Mouse (Mus musculus) right cerebral cortex, postnatal 10 days (tissue): ENCODE data around the gene Dhdds.

Experiments
- DNase-seq, 2 experiments: peaks; one replicate each; pipeline ENCODE4 v3.0.0; 2021; ENCODE audit warnings: low spot score in 2 of 2

The Dhdds gene

DNA sequence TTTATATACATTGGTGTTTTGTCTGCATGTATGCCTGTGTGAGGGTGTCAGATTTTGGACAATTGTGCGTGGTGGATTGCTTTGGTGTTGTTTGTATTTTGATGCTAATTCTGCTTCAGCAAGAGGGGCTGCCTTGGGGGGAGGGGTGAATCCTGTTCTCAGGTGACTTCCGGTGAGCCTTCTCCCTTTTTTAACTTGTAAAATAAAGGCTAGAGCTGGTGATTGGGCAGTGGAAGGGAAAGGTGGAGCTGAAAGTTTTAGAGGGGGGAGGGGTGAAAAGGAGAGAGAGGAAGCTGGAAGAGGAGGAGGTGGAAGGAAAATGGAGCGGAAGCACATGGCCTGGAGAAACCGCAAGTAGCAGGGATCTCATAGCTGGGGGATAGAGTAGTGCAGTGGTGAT lies 44.4 kb downstream of the Dhdds start:
- no peak for DNase-seq

DNA sequence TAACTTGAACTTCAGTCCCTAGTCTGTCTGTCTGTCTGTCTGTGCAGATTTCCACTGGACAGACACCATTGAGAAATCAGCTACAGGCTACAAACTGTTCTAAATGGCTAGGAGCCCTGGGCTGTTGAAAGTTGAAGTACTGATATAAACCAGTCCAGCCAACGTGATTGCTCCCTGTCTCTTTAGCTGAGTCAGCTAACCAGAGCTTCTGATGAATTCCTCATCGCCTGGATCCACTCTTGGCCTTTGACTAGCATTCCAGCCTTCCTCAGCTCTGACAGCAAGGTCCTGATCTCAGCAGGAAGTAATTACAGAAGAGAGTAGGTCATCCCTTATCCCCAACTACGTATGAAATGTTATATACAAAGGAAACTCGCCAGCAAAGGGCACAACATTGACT lies 54.0 kb downstream of the Dhdds start:
- DNase-seq, result no peak

DNA sequence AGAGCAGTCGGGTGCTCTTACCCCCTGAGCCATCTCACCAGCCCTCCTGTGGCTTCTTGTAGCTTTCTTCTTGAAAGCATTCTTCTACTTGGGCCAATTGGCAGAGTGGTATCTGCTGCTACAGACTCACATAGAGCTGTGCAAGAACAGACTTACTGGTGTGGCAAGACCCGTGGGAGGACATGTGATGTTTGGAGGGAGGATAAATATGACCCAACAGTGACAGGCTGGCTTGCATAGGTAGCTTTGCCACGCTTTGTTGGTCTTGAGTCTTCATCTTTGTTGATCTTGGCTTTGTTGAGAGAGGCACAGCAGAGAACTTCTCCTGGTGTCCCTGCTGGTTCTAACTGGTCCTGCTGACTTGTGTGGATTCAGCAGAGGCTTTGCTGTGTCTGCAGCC lies 56.9 kb downstream of the Dhdds start:
- no peak for DNase-seq

DNA sequence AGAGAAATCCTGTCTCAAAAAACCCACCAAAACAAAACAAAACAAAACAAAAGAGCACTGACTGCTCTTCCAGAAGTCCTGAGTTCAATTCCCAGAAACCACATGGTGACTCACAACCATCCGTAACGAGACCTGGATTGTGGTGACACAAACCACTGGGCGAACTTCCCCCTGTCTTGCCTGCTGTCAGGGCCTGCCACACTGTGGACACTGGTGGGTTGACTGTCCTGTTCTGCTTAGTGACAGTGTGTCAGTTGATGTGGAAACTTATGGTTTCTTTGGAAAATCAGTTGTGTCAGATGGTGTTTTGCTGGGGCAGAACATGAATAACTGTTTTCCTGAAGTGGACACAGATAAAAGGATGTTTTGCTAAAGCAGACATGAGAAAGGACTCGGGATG lies 58.0 kb downstream of the Dhdds start:
- DNase-seq, result no peak

DNA sequence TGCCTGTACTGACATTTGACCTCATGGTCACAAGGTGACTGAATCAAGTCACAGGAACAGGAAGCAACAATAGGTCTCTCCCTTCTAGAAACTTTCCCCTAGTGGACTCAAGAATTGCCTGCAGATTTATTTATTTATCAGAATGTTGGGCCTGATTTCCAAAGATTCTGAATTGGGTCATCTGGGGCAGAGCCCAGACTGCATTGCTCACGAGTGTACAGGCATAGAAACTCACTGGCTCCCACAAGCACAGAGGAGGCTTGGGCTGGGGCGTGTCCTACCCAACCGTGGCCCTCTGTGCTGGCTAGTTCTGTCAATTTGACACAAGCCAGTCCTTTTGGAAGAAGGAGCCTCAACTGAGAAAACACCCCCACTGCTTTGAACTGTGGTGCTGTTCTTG lies 59.1 kb downstream of the Dhdds start:
- DNase-seq, result no peak

DNA sequence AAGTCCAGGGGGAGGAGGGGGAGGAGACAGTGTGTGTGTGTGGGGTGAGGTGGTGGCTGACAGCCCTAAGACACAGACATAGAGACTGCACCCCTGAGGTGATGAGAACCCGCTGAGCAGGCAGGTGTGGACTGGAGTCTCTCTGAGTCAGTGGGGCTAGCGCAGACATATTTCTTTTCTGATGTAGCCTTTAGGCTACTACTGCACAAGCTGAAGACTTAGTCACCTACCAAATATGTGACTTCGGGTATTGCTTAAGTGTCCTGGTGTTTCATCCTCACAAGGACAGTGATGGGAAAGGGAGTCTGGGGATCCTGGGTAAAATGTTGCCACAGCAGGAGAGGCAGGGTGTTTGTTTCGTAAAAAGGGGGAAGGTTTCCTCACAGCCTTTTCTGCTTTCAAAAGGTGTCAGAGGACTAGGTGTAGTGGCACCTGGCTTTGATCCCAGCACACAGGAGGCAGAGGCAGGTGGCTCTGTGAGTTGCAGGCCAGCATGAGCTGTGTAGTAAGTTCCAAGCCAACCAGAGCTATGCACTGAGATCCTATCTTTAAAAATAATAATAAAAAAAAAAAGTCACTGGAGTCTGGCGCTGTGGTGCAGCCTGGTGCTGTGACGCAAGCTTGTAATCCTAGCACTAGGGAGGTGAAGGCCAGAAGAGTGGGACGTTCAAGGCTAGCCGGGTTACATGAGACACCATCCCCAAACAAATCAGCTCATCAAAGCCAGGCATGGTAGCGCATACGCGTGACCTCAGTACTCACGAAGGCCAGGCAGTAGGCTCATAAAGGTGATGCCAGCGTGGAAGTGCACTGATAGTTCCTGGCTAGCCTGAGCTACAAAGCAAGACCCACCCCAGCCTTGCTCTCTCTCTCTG lies 60.1 kb downstream of the Dhdds start:
- DNase-seq, result no peak

DNA sequence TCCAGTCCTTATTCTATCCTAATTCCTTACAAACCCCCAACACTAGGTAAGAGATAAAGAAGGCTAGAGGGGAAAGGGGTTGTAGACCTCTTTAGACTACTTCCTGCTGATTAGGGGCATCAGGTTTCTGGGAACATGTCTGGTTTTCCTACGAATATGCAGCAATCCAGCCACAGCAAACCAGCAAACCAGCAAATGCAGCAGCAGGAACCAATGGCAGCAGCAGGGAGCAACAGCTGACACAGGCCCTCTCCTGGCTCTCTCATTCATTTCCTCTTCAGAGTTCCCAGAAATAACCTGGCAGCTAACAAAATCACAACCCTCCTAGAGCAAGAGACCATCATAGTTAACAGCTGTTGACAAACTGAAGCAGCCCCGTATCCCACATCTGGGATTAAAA lies 62.6 kb downstream of the Dhdds start:
- DNase-seq, result no peak

DNA sequence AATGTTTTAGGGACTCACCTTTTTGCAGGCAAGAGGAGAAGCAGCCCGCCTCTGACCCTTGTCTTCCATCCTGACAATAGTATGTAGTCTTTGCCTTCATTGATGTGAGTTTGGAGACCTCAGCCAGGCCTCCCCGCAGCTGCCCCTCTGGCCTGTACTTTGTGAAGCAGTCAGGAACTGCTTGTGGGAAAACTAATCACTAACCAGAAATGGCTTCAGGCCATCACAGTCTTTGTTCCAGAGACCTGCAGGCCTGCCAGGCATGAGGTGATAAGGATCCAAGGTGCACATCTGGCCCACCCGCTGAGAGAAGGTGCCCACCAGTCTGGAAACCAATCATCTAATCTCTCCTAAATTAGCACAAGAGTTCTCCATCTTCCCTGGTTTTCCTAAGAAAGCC lies 68.9 kb downstream of the Dhdds start:
- no peak for DNase-seq

DNA sequence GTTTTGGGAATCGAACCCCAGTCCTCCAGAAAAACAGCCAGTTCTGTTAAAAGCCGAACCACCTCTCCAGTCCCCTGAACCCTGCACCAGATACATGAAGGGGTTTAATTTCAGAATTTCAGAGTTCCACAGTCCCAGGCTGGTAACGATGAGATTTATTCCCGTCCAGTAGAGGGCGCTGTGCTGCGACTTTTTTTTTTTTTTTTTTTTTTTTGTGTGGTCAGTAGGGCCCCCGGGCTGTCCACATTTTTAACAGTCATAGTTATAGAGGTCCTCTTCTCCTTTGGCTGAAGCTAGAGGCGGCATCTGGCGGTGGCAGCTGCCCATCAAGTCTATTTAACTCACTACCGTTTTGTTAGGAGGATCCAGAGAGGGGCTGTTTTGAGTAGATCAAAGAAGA lies 69.4 kb downstream of the Dhdds start:
- no peak for DNase-seq

DNA sequence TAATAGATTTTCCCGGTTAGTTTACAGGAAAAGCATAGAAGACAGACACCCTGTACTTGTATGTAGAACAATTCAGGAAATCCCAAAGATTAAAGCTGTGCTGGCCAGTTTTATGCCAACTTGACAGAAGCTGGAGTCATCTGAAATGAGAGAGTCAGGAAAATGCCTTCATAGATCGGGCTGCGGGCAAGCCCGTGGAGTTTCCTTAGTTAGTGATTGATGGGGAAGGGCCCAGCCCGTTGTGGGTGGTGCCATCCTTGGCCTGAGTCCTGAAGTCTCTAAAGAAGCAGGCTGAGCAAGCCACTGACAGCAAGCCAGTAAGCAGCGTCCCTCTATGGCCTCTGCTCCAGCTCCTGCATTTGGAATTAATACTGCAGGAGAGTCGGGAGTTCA lies 71.4 kb downstream of the Dhdds start:
- no peak for DNase-seq

DNA sequence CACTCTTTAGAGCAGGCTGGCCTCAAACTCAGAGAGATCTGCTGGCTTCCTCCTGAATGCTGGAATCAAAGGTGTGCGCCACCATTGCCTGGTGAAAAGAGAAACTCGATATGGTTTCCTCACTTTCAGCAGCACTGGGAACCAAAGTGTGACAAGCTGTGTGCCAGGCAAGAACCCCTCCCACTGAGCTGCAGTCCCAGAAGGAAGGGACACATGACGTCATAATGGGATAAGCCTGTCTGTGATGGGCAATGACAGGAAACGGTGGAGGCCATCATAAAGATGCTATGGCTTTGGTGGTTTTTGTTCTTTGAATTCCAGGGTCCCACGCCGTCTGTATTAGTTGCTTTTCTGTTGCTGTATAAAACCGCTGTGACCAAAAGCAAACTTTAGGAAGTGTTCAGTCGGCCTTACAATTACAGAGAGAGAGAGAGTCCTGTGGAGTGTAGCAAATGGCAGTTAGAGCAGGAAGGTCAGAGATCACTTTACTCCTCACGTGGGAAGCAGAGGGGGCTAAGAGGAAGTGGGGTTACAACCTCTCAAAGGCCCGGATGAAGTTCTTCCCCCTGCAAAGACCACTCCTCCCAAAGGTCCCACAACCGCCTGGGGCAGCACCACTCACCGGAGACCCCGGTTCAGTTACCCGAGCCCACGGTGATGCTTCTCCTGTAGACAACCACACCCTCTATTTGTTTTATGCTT lies 72.0 kb downstream of the Dhdds start:
- DNase-seq, result no peak

DNA sequence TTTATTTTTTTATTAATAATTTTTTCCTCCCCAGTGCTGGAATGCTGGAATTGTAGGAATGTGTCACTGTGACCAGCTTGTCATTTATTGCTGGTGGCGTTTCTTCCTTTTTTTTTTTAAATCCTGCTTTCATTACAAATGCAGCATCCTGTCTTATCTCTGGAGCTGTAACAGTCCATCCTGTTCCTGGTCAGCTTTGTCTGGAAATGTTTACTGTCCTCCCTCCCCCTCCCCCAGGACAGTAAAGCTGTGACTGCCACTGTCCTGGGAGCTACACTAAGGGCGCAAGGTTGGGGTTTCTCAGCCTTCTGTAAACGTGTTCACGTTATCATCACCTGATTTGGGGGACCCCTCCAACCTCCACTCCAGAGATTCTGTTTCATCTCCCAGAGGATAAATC lies 75.5 kb downstream of the Dhdds start:
- DNase-seq, result no peak

DNA sequence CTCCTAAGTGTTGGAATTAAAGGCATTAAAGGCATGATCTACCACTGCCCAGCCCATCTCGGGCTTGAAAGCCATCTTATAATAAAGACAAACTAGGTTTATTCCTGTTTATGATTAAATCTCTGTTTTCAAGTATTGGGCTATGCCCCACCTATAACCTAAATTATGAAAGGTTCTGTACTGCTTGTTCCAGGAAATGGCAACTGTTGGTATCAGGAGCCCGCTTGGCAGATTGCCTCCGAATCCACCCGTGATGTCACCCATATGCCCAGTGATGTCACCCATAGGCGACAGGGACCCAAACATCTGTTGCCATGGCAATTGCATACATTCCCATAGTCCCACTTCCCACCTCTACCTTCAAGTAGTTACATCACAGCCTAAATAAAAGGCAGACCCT lies 77.0 kb downstream of the Dhdds start:
- no peak for DNase-seq
